Mouse (Mus musculus) frontal cortex, postnatal 14 days (tissue): ENCODE data around the gene Lrrc4.

Experiments used
- DNase-seq, 2 experiments: peaks; one replicate each; pipeline ENCODE4 v3.0.0; 2022; ENCODE audit warnings: low spot score in 2 of 2

The Lrrc4 gene

DNA sequence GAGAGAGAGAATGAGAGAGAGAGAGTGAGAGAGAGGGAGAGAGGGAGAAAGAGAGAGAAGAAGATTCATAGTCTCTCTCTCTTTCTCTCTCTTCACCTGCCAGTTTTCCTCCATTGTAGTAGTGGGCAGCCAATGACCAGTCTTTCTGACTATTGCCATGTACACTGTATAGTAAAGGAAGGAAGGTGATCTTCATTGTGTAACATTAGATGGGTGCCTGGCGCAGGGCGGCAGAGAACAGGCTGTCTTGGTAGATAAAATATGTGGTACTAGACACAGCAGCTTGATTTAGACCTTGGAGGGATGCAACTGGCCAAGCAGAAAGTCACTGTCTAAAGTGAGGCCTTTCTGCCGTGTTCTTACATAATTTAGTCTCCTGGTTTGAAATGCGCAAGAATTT is 216.7 kb downstream of the Lrrc4 start:
- no peak for DNase-seq

DNA sequence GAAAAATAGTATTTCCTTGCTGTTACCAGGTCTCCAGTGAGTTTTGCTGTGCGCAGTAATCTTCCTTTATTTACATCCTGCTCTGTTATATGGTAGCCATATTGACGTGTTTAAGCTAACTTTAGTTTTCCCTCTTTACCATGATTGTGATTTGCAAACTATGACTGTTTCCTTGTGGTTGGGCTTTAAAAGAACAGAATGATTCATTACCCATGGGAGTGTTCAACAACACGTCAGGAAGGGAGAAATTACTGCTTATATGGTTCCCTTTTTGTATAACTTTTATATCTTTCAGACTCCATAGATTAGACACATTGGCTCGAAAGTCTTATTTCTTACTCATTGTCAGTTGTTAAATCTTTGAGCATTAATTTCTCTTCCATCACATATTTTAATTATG is 218.1 kb downstream of the Lrrc4 start:
- DNase-seq = no peak
